Mouse (Mus musculus): ENCODE data around the gene Gm49373.

The Gm49373 gene

DNA sequence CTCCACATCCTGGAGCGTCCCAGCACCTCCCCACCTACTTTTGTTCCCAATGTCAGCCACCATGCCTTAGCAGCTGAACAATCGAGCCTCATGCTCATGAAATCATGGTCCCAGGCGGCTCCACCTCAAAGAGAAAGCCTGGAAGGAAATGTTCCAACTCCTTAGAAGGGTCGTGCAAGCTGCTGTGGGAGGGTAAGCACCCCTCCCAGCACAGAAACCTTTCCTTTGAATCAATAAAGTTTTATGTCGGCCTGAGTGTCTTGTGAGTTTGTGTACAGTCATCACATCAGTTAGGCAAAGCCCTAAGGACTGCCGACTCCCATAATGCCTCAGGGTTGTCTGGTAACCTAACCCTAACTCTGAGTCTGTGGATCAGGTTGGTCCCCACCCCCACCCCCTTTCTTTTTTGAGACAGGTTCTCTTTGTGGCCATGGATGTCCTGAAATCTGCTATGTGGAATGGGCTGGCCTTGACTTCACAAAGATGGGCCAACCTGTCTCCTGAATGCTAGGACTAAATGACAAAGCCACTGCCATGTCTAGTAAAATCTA lies 44.3 kb downstream of the Gm49373 start:
- no peak for DNase-seq (ENCODE audit: low spot score)

- no peak for DNase-seq (ENCODE audit: low spot score)
Measured at GRCm38 (mm10) chr9:21027774-21028290, 45.1 kb downstream of the Gm49373 start.

DNA sequence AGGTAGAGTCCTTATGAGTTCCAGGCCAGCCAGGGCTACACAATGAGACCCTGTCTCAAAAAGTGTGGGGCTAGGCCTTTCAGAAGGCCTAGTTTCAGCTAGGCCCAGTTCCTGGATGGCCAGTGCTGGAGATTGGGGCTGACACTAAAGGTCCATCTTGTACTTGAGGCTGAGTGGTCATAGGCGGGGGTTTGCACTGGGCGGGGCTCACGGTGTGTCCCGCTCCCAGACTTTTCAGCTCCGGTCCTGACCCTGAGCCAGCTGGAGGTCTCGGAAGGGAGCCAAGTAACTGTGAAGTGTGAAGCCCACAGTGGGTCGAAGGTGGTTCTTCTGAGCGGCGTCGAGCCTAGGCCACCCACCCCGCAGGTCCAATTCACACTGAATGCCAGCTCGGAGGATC lies 46.0 kb downstream of the Gm49373 start:
- DNase-seq (ENCODE audit: low spot score), result no peak

- DNase-seq (ENCODE audit: low spot score), result peak; percentile 87
Measured at GRCm38 (mm10) chr9:21025258-21025810, 47.6 kb downstream of the Gm49373 start.

DNA sequence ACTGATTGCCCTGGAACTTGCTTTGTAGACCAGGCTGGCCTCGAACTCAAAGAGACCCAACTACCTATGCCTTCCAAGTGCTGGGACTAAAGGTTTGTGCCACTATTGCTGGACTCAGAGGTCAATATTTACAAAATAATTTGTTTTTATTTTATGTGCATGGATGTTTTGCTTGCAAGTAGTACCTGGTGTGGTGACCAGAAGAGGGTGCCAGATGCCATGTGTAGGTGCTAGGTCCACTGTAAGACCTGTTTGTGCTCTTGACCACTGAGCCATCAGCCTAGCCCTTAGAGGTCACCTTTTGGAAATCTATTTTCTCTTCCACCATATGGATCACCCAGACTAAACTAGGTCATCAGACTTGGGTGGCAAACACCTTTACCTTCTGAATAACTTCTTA lies 50.2 kb downstream of the Gm49373 start:
- DNase-seq (ENCODE audit: low spot score), result no peak

GRCm38 (mm10) chr9:21022288-21022687 lies 50.6 kb downstream of the Gm49373 start:
- DNase-seq (ENCODE audit: low spot score), result no peak

GRCm38 (mm10) chr9:21021363-21021762 lies 51.5 kb downstream of the Gm49373 start:
- DNase-seq (ENCODE audit: low spot score), result peak; percentile 66

- no peak for DNase-seq (ENCODE audit: low spot score)
Measured at GRCm38 (mm10) chr9:21018600-21018999, 54.3 kb downstream of the Gm49373 start.

DNA sequence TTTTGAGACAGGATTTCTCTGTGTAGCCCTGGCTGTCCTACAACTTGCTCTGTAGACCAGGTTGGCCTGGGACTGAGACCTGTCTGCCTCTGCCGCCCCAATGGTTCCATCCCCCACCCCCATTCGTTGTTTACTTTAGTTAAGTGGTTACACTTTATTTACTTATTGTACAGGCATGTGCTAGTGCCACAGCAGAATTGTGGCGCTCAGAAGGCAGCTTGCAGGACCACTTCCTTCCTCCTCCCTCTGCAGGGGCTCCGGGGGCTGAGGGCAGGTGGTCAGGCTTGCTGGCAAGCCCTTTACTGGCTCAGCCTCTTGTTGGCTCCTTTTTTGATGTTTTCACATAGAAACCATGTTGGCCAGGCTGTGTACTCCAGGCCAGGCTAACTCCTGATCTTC lies 55.7 kb downstream of the Gm49373 start:
- DNase-seq (ENCODE audit: low spot score), result no peak

GRCm38 (mm10) chr9:21016331-21017176 lies 56.3 kb downstream of the Gm49373 start:
- DNase-seq (ENCODE audit: low spot score), result no peak

- DNase-seq (ENCODE audit: low spot score), result peak; percentile 88
Measured at GRCm38 (mm10) chr9:21015571-21016130, 57.2 kb downstream of the Gm49373 start, which contains the start of gene Icam1. Icam1 (plus strand) TSS chr9:21015985.

GRCm38 (mm10) chr9:21014691-21015570 lies 58.0 kb downstream of the Gm49373 start:
- DNase-seq (ENCODE audit: low spot score), result peak; percentile 81

Data from lung, postnatal 25 days (tissue).